Mouse (Mus musculus) cerebellum, adult 9-10 months (tissue): Measurements from ENCODE around the gene Nup50.
"Not testable (repeated sequence)": the region's sequence is repeated elsewhere in the genome, so short reads cannot be mapped to it uniquely, and the experiment has no call there.

Source experiments
- DNase-seq: peaks from one replicate; pipeline ENCODE4 v3.0.0; 2022

The Nup50 gene

GRCm38 (mm10) chr15:84922884-84923507 lies at the start of gene Nup50:
Gene Nup50 (plus strand): TSS chr15:84923411.
- peak; percentile 100 for DNase-seq

- DNase-seq, result no peak
Measured at GRCm38 (mm10) chr15:84873867-84874266, 49.3 kb upstream of the Nup50 start.

DNA sequence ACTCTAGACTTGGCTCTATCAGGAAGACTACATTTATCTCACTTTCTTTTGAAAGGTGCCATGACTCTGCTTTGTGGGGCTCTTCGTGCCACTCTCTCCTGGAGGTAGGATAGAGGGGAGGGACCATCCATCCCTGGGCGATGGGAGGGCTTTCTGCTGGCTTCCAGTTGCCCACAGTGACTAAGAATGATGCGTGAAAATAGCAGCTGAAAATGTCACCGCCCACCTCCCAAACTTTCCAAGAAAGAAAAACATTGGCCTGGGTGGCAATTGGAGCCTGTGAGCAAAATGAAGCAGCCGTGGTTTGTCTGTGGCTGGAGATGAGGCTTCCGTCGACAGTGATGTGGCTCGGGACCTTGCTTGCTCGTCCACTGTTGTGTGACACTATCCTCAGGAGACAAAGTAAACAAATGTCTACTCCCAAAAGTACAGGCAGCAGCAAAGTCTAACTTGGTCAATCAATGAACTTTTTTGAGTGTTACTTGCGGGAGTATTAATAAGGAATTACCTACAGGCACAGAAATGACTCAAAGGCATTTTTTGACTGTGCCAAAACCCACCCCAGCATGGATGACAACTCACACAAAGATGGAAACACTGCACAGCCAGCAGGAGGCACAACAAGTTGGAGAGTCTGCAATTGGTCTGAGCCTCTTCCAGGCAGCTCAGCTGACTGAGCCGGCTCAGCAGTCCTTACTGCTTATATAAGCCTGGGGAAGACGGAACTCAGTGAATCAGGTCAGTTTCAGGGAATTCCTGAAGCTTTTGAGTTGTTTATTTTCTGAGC lies 46.0 kb upstream of the Nup50 start:
- DNase-seq, result no peak

DNA sequence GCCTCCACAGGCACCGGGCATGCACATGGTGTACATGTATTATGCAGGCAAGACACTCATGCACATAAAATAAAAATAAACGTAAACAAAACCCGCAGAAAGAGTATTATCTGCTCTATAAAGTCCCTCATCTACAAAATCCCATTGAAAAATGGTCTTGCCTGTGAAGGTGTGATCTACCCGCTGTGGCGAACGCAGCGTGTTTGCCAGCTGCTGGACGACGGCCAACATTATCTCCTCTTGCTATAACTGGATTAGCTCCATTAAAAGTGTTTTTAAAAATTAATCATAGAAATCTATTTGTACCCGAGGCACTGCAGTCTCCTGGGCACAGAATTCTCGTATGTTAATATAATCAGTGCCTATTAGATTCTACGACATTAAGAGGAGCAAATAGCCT lies 35.1 kb upstream of the Nup50 start:
- no peak for DNase-seq

GRCm38 (mm10) chr15:84891246-84891645 lies 32.0 kb upstream of the Nup50 start:
- DNase-seq, result no peak

DNA sequence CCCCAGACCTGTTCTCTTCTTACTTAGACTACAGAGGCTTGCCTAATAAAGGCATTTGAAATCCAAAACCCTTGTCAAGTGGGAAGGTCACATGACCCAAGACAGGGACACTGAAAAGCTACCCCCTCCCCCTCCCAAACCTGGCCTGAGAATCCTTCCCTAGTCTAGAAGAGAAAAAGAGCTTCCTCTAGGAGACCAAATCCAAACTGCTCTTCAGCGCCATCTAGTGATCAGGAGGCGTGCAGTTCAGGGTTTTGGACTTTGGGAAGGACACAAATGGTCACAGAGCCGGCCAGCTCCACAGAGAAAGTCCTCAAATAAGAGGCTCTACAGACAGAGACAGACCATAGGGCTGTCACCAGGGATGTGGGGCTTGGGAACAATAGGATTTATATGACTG lies 31.6 kb upstream of the Nup50 start:
- peak; percentile 82 for DNase-seq

DNA sequence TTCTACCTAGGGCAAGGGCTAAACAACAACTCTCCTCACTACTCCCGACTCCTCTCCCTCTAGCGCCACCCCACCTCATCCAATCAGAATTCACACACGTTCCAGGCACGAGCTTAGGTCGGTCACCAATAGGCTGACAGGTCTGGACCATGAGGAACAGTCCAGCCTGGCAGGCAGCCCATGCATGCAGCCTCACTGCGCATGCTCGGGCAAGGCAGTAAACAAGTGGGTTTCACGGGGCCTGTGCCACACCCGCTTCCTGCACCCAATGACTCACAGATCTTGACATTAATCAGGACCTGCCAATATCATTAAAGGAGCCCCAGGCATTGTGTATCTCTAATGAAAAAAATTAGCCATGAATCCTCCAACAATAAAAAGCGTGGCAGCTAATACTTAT lies 27.0 kb upstream of the Nup50 start:
- DNase-seq, result not testable (repeated sequence)

- no peak for DNase-seq
Measured at GRCm38 (mm10) chr15:84896664-84897063, 26.5 kb upstream of the Nup50 start.

- no peak for DNase-seq
Measured at GRCm38 (mm10) chr15:84898077-84898476, 25.1 kb upstream of the Nup50 start.

- no peak for DNase-seq
Measured at GRCm38 (mm10) chr15:84903843-84904385, 19.3 kb upstream of the Nup50 start.

DNA sequence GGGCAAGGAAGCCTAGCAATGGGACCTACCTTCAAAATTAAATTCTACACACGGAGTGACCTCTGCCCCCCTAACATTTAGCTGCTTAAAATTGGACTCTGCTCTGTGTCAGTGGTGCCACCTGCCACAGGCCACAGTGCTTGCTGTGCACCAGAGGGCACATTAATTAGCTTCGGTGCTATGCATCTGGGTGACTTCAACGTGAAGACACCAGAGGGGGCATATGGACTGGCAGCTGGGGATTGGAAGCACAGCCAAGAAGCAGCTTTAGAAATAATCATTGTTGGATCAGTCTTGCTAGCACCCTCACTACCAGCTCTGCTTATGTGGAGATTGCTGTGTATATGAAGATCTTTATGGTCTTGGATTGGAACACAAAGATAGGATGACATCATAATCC lies 10.0 kb upstream of the Nup50 start:
- no peak for DNase-seq

- no peak for DNase-seq
Measured at GRCm38 (mm10) chr15:84919938-84920337, 3.3 kb upstream of the Nup50 start, which contains the start of gene Gm29666. Gene Gm29666 (minus strand): TSS chr15:84920038.

- no peak for DNase-seq
Measured at GRCm38 (mm10) chr15:84923508-84924181, 434 bp downstream of the Nup50 start.

- peak; percentile 82 for DNase-seq
Measured at GRCm38 (mm10) chr15:84924781-84925315, 1.6 kb downstream of the Nup50 start.

- no peak for DNase-seq
Measured at GRCm38 (mm10) chr15:84925495-84926018, 2.3 kb downstream of the Nup50 start.

DNA sequence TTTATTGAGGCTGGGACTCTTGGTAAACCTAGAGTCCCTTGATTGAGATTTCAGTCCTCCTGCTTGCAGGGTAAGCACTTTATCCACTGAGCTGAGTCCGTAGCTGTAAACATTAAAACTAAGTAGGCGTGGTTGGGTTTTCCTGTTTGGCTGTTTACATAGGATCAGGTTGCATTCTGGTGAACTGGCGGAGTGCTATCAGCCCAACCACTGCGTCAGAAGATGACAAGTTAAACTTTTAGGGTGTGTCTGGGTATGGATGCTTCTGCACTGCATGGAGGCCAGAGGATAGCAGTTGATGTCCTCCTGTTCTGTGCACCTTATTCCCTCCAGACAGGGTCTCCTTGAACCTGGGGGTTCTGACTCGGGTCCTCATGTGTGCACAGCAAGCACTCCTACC lies 9.1 kb downstream of the Nup50 start:
- DNase-seq, result no peak

- no peak for DNase-seq
Measured at GRCm38 (mm10) chr15:84934901-84935300, 11.7 kb downstream of the Nup50 start.

- no peak for DNase-seq
Measured at GRCm38 (mm10) chr15:84940102-84940501, 16.9 kb downstream of the Nup50 start.

DNA sequence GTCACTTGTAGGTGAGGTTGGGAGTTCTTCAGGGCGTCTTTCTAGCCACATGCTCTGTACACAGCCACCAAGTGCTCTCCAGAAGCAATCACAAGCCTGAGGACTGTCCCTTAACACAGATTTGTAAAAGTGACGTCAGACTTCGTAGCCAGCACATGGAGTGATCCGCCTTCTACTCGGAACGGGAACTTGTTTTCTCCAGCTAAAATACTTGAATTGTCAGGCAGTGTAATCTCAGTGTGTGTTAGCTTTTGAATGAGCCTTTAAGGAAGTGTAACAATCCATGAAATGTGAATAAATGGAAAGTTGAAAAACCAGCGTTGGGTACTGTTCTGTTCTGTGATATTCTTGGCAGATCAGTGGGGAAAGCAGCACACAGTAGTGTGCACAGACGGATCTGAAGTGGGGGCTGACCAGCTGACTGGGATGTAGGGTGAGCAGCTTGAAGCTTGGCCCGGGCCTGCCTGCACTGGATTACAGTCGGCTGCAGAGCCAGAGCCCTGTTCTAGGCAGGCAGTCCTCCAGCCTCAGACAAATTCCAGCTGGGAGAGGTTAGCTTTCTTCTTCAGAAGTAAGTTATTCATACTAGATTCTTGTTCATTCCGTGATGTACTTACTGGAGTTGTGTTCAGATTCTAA lies 19.6 kb downstream of the Nup50 start:
- DNase-seq, result no peak

DNA sequence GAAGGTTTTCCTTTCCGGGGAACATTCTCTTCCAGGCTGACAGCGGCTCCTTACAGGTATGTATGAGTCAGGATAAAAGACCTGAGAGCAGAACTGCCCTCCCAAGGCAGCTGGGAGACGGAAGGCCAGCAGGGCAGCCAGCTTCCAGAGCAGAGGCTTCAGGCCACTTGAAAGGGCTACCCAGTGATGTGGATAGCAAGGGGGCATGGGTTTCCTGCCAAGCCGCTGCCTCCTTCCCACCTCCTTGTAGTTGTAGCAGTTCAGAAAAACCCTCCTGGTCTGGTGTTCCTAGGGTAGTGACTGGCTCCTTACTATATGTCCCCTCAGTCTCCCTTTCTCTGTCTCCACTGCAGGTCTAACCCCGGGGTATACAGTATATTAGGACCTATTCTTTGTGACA lies 21.1 kb downstream of the Nup50 start:
- DNase-seq, result no peak

DNA sequence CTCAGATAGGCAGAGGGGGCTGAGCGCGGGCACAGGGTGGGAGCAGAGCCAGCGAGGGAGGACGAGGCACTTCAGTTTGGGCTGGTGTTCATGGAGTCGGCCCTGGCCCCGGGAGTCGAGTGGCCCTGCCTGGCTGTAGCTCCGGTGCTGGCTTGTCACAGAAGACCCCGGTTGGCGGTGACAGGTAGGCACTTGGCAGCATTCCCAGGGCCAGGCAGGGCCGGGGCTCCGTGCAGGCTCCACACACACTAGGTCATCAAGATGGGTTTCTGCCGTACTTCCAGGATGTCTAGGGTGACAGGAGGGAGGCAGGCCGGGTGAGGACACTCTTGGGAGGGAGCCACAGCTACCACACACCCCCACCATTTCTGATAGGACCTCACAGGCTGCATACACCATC lies 25.8 kb downstream of the Nup50 start:
- DNase-seq, result no peak

GRCm38 (mm10) chr15:84950053-84950452 lies 26.8 kb downstream of the Nup50 start:
- no peak for DNase-seq

GRCm38 (mm10) chr15:84953259-84953658 lies 30.0 kb downstream of the Nup50 start:
- no peak for DNase-seq
